Mouse (Mus musculus): ENCODE measurements around the gene Hnrnpll. TPM values are rescaled to one million over a fixed set of nuclear protein-coding genes. Genes with fewer than 3 reads are reported as not detected.

Hnrnpll gene
- polyA plus RNA-seq, 1 experiment: 2.5 TPM

DNA sequence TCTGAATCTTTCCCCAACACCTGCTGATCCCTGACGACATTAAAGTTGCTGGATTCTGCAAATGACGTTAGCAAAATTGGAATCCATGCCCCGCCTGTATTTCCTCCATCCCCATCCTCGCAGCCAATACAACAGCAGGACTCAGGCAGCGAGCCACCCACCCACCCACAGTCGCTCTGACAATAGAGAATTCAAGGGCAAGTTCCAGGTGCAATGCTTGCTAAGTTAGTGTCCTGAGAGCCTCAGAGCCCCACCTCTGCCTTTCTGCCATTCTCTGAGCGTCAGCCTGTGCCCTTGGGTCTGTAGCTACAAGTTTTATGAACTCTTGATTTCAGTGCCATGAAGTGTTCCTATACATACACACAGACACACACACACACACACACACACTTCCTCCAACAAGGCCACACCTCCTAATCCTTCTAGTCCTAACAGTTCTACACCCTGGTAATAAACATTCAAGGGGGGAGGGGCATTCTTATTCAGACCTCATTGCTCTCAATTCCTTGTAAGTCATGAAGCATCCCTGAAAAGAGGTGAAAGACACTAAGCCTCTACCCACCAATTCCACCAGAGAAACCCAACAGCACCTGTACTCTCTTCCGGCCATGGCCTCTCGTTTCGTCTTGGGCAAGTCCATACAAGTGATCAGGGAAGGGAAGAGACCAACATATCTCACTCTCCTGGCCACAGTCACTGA is 81.6 kb downstream of the Hnrnpll start:
- TF ChIP-seq GATA1 (IDR thresholded peaks at IDR 0.05; ENCODE audit: low read length) (no peak), TAL1 (IDR thresholded peaks at IDR 0.05; ENCODE audit: low read length) (no peak)
- Histone ChIP-seq H3K4me1 (ENCODE audit: control insufficient read depth) (peaks cover 22% of the 10 kb centered on the region), H3K27me3 (ENCODE audit: control insufficient read depth) (0 out of 2 replicates have a peak, but pooled peaks cover 2% of the 10 kb centered on the region), H3K9me3 (ENCODE audit: control insufficient read depth, low read length) (peaks cover 2% of the 10 kb centered on the region; the same call in 1 of the 2 replicates), H3K4me3 (replicated peaks) (no peak overlapping the region), H3K36me3 (ENCODE audit: control insufficient read depth) (no peaks in the 10 kb centered on the region)

Other genes with a start within 250 kb of the Hnrnpll start
- gene Atl2, start 166.2 kb downstream of the Hnrnpll start, polyA plus RNA-seq (2012): 0.31 and 0.49 TPM in 2 replicates
- 0.02 TPM in 1 of 2 replicates, not detected in the other for gene Galm, start 65.1 kb upstream of the Hnrnpll start, polyA plus RNA-seq (2012)
- 3.6 and 5.4 TPM in 2 replicates for gene Srsf7, start 145.0 kb upstream of the Hnrnpll start, polyA plus RNA-seq (2012)
- gene Ttc39d, start 145.1 kb upstream of the Hnrnpll start, polyA plus RNA-seq (2012): 0.01 TPM in 1 of 2 replicates, not detected in the other
- not detected in 2 replicates for gene Gemin6, start 162.1 kb upstream of the Hnrnpll start, polyA plus RNA-seq (2012)
- gene Morn2, start 227.9 kb upstream of the Hnrnpll start, polyA plus RNA-seq (2012): 0.09 and 0.19 TPM in 2 replicates
- gene Dhx57, start 228.1 kb upstream of the Hnrnpll start, polyA plus RNA-seq (2012): 0.24 and 0.26 TPM in 2 replicates
- gene Arhgef33, start 245.1 kb upstream of the Hnrnpll start, polyA plus RNA-seq (2012): not detected in 2 replicates